Mouse (Mus musculus) erythroblast, embryonic 14.5 days (primary cell): ENCODE data around the gene Zdhhc3.

Experiments used
- GATA1 ChIP-seq: IDR thresholded peaks from 2 replicates; pipeline ENCODE4 v1.6.1; 2012; ENCODE audit warnings: low read length, inconsistent platforms, mixed read lengths
- TAL1 ChIP-seq: IDR thresholded peaks from 3 replicates; pipeline ENCODE4 v1.6.1; 2012; ENCODE audit warnings: low read length, inconsistent platforms, mixed read lengths

- TF ChIP-seq GATA1 = no peak
- TF ChIP-seq TAL1 = no peak
Measured at GRCm38 (mm10) chr9:123080355-123080754, 32.6 kb downstream of the Zdhhc3 start.
